Mouse (Mus musculus): ENCODE data around the gene Il11ra1. TPM values are rescaled to one million over a fixed set of nuclear protein-coding genes. Genes with fewer than 3 reads are reported as not detected.

The Il11ra1 gene
- polyA plus RNA-seq, 1 experiment: 24.8 TPM

DNA sequence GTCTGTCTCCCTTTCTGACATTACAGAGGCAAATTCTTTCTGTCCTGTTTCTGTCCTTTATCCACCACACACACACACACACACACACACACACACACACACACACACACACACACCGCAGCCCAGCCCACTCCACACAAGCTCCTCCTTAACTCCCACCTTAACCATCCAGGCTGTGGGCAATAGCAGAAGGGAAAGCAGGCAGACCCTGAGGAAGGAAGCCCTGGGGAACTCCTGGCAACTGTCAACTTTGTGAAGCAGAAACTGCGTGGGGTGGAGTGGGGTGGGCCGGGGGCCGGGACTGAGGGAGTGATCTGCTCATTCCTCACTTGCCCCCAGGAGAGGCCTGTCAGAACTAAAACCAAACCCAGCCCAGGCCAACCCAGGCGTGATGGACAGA lies 28.3 kb upstream of the Il11ra1 start:
- Histone ChIP-seq H3K36me3 (ENCODE audit: control insufficient read depth, insufficient read depth, low read length) (no peaks in the 10 kb centered on the region), H3K27me3 (ENCODE audit: control insufficient read depth, insufficient read depth, low read length) (no peaks in the 10 kb centered on the region), H3K4me1 (ENCODE audit: control insufficient read depth, insufficient read depth, insufficient read length, low read length) (no peaks in the 10 kb centered on the region; the same call in 1 of the 2 replicates), H3K4me3 (ENCODE audit: low read depth, low read length) (no peak overlapping the region), H3K27ac (ENCODE audit: insufficient read depth, low read depth, low read length) (no peak overlapping the region)
- no peak for TF ChIP-seq CTCF (IDR thresholded peaks at IDR 0.05; ENCODE audit: extremely low read depth, insufficient read length, insufficient replicate concordance, low read depth, low read length)
- no peak for TF ChIP-seq POLR2A (IDR thresholded peaks at IDR 0.05; ENCODE audit: low read depth, low read length)
- WGBS: 40% methylated on average over 5 of the region's 5 CpGs

DNA sequence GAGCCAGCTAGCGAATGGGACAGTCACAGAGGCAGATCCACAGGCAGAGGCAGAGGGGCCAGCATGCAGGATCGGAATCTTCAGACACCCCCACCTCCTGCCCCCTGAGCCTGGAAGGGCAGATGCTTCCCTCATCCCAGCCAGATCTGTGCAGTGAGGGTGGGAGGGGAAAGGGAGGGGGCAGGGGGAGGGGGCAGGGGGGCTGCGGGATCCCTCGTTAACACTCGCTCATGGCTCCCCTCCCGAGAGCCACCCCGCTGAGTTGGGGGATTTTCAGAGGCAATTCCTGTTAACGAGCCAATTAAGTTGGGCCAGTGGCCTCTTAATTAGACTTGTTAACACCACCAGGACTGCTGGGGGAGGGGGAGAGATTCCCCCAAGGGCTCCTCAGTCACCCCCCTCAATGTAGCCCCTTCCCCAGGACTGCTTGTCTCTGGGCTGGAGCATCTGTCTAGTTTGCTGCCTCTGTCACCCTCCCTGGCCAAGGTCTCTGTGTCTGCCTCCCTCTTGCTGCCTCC lies 27.8 kb upstream of the Il11ra1 start:
- H3K27me3 ChIP-seq (ENCODE audit: control insufficient read depth, insufficient read depth, low read length): no peaks in the 10 kb centered on the region
- no peak overlapping the region for H3K27ac ChIP-seq (ENCODE audit: insufficient read depth, low read depth, low read length)
- WGBS: 30% methylated on average over 8 of the region's 8 CpGs
- H3K4me3 ChIP-seq (ENCODE audit: low read depth, low read length): no peak overlapping the region
- no peak for TF ChIP-seq POLR2A (IDR thresholded peaks at IDR 0.05; ENCODE audit: low read depth, low read length)
- no peak for TF ChIP-seq CTCF (IDR thresholded peaks at IDR 0.05; ENCODE audit: extremely low read depth, insufficient read length, insufficient replicate concordance, low read depth, low read length)
- no peaks in the 10 kb centered on the region for H3K36me3 ChIP-seq (ENCODE audit: control insufficient read depth, insufficient read depth, low read length)
- H3K4me1 ChIP-seq (ENCODE audit: control insufficient read depth, insufficient read depth, insufficient read length, low read length): no peaks in the 10 kb centered on the region; the same call in 1 of the 2 replicates

DNA sequence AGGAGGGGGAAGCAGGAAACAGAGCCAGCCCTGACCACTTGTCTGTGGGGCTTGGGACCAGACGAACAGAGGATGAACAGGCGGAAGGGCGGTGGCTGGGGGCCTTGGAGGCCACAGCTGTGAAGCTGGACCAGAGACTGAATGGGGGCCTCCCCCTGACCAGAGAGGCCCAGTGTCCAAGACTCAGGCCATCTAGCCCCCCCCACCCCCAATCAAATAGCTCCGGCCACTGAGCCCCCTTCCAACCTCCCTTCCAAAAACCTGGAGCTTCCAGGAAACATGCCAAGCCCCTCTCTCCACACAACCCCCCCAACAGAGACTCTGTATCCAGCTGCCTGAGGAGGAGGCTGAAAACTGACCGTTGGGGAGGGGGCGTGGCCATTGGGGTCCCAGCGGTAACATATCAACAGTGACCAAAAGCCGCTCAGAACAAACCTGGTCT lies 27.2 kb upstream of the Il11ra1 start:
- H3K4me1 ChIP-seq (ENCODE audit: control insufficient read depth, insufficient read depth, insufficient read length, low read length): no peaks in the 10 kb centered on the region; the same call in 1 of the 2 replicates

GRCm38 (mm10) chr4:41673186-41673585 lies 26.6 kb upstream of the Il11ra1 start:
- WGBS: 74% methylated on average over 19 of the region's 19 CpGs
- no peaks in the 10 kb centered on the region for H3K27me3 ChIP-seq (ENCODE audit: control insufficient read depth, insufficient read depth, low read length)
- H3K27ac ChIP-seq (ENCODE audit: insufficient read depth, low read depth, low read length): no peak overlapping the region
- TF ChIP-seq CTCF (IDR thresholded peaks at IDR 0.05; ENCODE audit: extremely low read depth, insufficient read length, insufficient replicate concordance, low read depth, low read length): no peak
- TF ChIP-seq POLR2A (IDR thresholded peaks at IDR 0.05; ENCODE audit: low read depth, low read length): no peak
- H3K4me1 ChIP-seq (ENCODE audit: control insufficient read depth, insufficient read depth, insufficient read length, low read length): no peaks in the 10 kb centered on the region; the same call in 1 of the 2 replicates
- no peak overlapping the region for H3K4me3 ChIP-seq (ENCODE audit: low read depth, low read length)
- no peaks in the 10 kb centered on the region for H3K36me3 ChIP-seq (ENCODE audit: control insufficient read depth, insufficient read depth, low read length)

More for the DNA sequence above, 27.2 kb upstream of the Il11ra1 start:
- H3K4me3 ChIP-seq (ENCODE audit: low read depth, low read length): no peak overlapping the region
- no peaks in the 10 kb centered on the region for H3K27me3 ChIP-seq (ENCODE audit: control insufficient read depth, insufficient read depth, low read length)
- H3K36me3 ChIP-seq (ENCODE audit: control insufficient read depth, insufficient read depth, low read length): no peaks in the 10 kb centered on the region
- 48% methylated on average over 8 of the region's 8 CpGs for WGBS
- TF ChIP-seq POLR2A (IDR thresholded peaks at IDR 0.05; ENCODE audit: low read depth, low read length) (no peak), CTCF (IDR thresholded peaks at IDR 0.05; ENCODE audit: extremely low read depth, insufficient read length, insufficient replicate concordance, low read depth, low read length) (no peak)
- H3K27ac ChIP-seq (ENCODE audit: insufficient read depth, low read depth, low read length): no peak overlapping the region

GRCm38 (mm10) chr4:41676248-41677005 lies 23.4 kb upstream of the Il11ra1 start:
- H3K4me1 ChIP-seq (ENCODE audit: control insufficient read depth, insufficient read depth, insufficient read length, low read length): no peaks in the 10 kb centered on the region; the same call in 1 of the 2 replicates
- H3K27ac ChIP-seq (ENCODE audit: insufficient read depth, low read depth, low read length): no peak overlapping the region
- H3K4me3 ChIP-seq (ENCODE audit: low read depth, low read length): no peak overlapping the region
- H3K27me3 ChIP-seq (ENCODE audit: control insufficient read depth, insufficient read depth, low read length): no peaks in the 10 kb centered on the region
- TF ChIP-seq POLR2A (IDR thresholded peaks at IDR 0.05; ENCODE audit: low read depth, low read length) (no peak), CTCF (IDR thresholded peaks at IDR 0.05; ENCODE audit: extremely low read depth, insufficient read length, insufficient replicate concordance, low read depth, low read length) (no peak)
- no peaks in the 10 kb centered on the region for H3K36me3 ChIP-seq (ENCODE audit: control insufficient read depth, insufficient read depth, low read length)
- WGBS: 57% methylated on average over 17 of the region's 17 CpGs

DNA sequence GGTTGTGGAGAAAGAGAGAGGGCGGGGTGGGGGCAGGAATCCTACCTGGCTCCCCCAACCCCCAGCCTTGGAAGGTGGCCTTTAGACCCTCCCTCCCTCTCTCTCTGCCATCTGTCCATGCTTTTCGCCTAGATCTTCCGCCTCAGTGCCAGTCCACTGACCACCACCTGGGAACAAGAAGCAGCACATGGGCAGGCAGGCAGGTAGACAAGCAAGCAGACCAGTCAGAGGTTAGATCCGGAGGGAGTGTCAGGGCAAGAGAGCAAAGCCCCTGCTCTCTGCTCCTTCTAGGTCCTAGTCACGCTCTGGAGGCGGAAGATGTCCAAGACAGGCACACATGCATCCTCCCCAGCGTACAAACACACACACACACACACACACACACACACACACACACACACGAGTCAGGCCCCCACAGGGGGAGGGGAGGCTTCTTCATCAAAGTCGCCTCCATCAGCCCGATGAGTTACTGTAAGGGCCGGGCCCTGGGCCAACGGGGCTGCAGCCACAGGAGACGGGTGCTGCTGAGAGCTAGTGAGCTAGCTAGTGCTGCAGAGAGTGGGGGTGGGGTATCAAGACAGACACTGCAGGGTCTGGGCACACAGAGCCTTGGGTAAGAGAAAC lies 22.7 kb upstream of the Il11ra1 start:
- Histone ChIP-seq H3K4me1 (ENCODE audit: control insufficient read depth, insufficient read depth, insufficient read length, low read length) (no peaks in the 10 kb centered on the region; the same call in 1 of the 2 replicates), H3K4me3 (ENCODE audit: low read depth, low read length) (no peak overlapping the region), H3K27me3 (ENCODE audit: control insufficient read depth, insufficient read depth, low read length) (no peaks in the 10 kb centered on the region), H3K27ac (ENCODE audit: insufficient read depth, low read depth, low read length) (no peak overlapping the region), H3K36me3 (ENCODE audit: control insufficient read depth, insufficient read depth, low read length) (no peaks in the 10 kb centered on the region)
- TF ChIP-seq POLR2A (IDR thresholded peaks at IDR 0.05; ENCODE audit: low read depth, low read length) (no peak), CTCF (IDR thresholded peaks at IDR 0.05; ENCODE audit: extremely low read depth, insufficient read length, insufficient replicate concordance, low read depth, low read length) (no peak)
- 54% methylated on average over 13 of the region's 13 CpGs for WGBS

DNA sequence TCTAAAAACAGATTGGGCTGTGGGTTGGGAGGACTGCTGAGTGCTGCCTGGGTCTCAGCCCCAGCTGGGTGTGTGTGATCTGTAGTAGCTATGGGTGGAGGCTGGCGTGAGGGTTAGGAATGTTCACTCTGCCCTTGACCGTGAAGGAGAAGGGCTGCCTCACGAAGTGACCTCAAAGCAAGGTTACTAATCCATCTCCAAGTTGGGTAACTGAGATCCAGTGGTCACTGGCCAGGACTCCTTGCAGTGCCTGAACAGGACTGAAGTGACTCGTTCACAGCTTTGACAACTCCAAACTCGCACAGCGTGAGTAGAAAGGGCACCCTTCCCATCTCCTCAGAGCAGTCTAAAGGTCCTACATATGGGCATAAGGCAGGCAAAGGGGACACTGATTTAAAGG lies 20.9 kb upstream of the Il11ra1 start:
- no peak for TF ChIP-seq POLR2A (IDR thresholded peaks at IDR 0.05; ENCODE audit: low read depth, low read length)
- TF ChIP-seq CTCF (IDR thresholded peaks at IDR 0.05; ENCODE audit: extremely low read depth, insufficient read length, insufficient replicate concordance, low read depth, low read length): no peak
- WGBS: 56% methylated on average over 6 of the region's 6 CpGs
- Histone ChIP-seq H3K36me3 (ENCODE audit: control insufficient read depth, insufficient read depth, low read length) (no peaks in the 10 kb centered on the region), H3K4me3 (ENCODE audit: low read depth, low read length) (no peak overlapping the region), H3K27me3 (ENCODE audit: control insufficient read depth, insufficient read depth, low read length) (no peaks in the 10 kb centered on the region), H3K4me1 (ENCODE audit: control insufficient read depth, insufficient read depth, insufficient read length, low read length) (no peaks in the 10 kb centered on the region; the same call in 1 of the 2 replicates), H3K27ac (ENCODE audit: insufficient read depth, low read depth, low read length) (no peak overlapping the region)
